20 mouse cellular contexts compared by ENCODE assay signal in genomic region chr2:146407078-146407477, GRCm38 (mm10).
DNase-seq lines count a peak whose midpoint lies in the region; ATAC-seq and TF ChIP-seq lines count a peak whose summit lies in the region.
"Had no signal": no experiment of that assay in that cellular context is flagged by ENCODE, and none has a peak within 500 bp of the region (broad histone marks: within the 10 kb centered on the region; RNA-seq: fewer than 3 reads in every experiment).

No protein-coding gene starts in this region.

- DNase-seq in A20 (ENCODE audit: low read depth, low spot score) (peak; percentile 23), CH12.LX (ENCODE audit: extremely low read depth) (peak; percentile 31)
- no peak for DNase-seq in thymus, postnatal 4 days
- DNase-seq: adrenal gland, adult 2 months; adrenal gland, adult 8-10 months; adrenal gland, postnatal 10 days; adrenal gland, postnatal 14 days; adrenal gland, postnatal 25 days; adrenal gland, postnatal 36 days; B cell, adult 2 months; cerebellum, adult 11 months; cerebellum, adult 11-12 months; cerebellum, adult 18-20 months; cerebellum, adult 2 months; cerebellum, adult 8-10 months had no signal

- peaks cover 0 to 38% of the 10 kb centered on the region in 2 experiments; a peak in 2 of 4 replicates for H3K4me1 ChIP-seq in CH12.LX (ENCODE audit: control insufficient read depth in 1 of 2, insufficient read depth in 2 of 2)
- no peaks in the 10 kb centered on the region for H3K4me1 ChIP-seq in liver, embryonic 12.5 days

- in situ Hi-C loops in CH12.LX (cut with MboI; ENCODE audit: low pct_ligation_motif_present, low pct_unique_long_range_greater_than_20kb, low sequenced_read_pairs) = no loop called here

- WGBS in liver, embryonic 12.5 days (ENCODE audit: insufficient replicate concordance) = 77% methylated on average over 4 of the region's 4 CpGs

- peak; percentile 47 for TF ChIP-seq EP300 in CH12.LX (IDR thresholded peaks at IDR 0.05; ENCODE audit: low read length)

- H3K27me3 ChIP-seq in CH12.LX (replicated peaks) = no peaks in the 10 kb centered on the region
- H3K27me3 ChIP-seq in liver, embryonic 12.5 days (replicated peaks) = no peaks in the 10 kb centered on the region
- H3K27me3 ChIP-seq: Patski had no signal

- no peak for TF ChIP-seq CTCF in CH12.LX (conservative IDR thresholded peaks at IDR 0.05 in 1 of 2, IDR thresholded peaks at IDR 0.05 in 1 of 2; ENCODE audit: low read depth in 2 of 2, low read length in 2 of 2)

- peak overlapping the region in 1 of 3 experiments; percentile 44 for H3K4me3 ChIP-seq in CH12.LX (replicated peaks in 1 of 3; ENCODE audit: low read depth in 2 of 3, low read length in 2 of 3, poor library complexity in 1 of 3)
- no peak overlapping the region for H3K4me3 ChIP-seq in liver, embryonic 12.5 days

- ATAC-seq in liver, embryonic 12.5 days = no peak
- ATAC-seq: activated CD4-positive, CD25-positive, alpha-beta regulatory T cell, adult 4 months; CD4-positive, CD25-positive, alpha-beta regulatory T cell, adult 4 months; Patski had no signal

- peaks cover 0 to 28% of the 10 kb centered on the region in 2 experiments for H3K36me3 ChIP-seq in CH12.LX (replicated peaks in 1 of 2; ENCODE audit: control insufficient read depth in 1 of 2, insufficient read depth in 1 of 2, low read length in 1 of 2)
- peaks cover 22% of the 10 kb centered on the region for H3K36me3 ChIP-seq in liver, embryonic 12.5 days

- dilution Hi-C loops in CH12.LX (cut with MboI; ENCODE audit: extremely low pct_ligation_motif_present, extremely low pct_unique_long_range_greater_than_20kb, low sequenced_read_pairs) = no loop called here

- H3K27ac ChIP-seq in CH12.LX (ENCODE audit: insufficient read depth, low read depth) = no peak overlapping the region
- no peak overlapping the region for H3K27ac ChIP-seq in liver, embryonic 12.5 days

- H3K9ac ChIP-seq in CH12.LX (ENCODE audit: insufficient read depth, low read depth) = no peak overlapping the region
- H3K9ac ChIP-seq in liver, embryonic 12.5 days = no peak overlapping the region

- TF ChIP-seq RAD21 in CH12.LX (IDR thresholded peaks at IDR 0.05; ENCODE audit: low read depth, low read length) = no peak

- H3K9me3 ChIP-seq in CH12.LX (replicated peaks; ENCODE audit: low read length) = no peaks in the 10 kb centered on the region
- H3K9me3 ChIP-seq in liver, embryonic 12.5 days (replicated peaks) = no peaks in the 10 kb centered on the region
- H3K9me3 ChIP-seq: G1E had no signal

- H3K4me2 ChIP-seq in CH12.LX (ENCODE audit: insufficient read depth, low read depth, poor library complexity, severe bottlenecking) = peak overlapping the region; percentile 26; the same call in 1 of the 2 replicates
- H3K4me2 ChIP-seq in liver, embryonic 12.5 days = no peak overlapping the region

- TF ChIP-seq POLR2A in CH12.LX (IDR thresholded peaks at IDR 0.05; ENCODE audit: low read depth, low read length) = no peak

- H3K79me2 ChIP-seq in CH12.LX (replicated peaks; ENCODE audit: control insufficient read depth, extremely low read depth, insufficient read depth, poor library complexity, severe bottlenecking) = no peaks in the 10 kb centered on the region

TF ChIP-seq in CH12.LX, 34 proteins besides CTCF, POLR2A, EP300 and RAD21:
- TF ChIP-seq KAT2A (IDR thresholded peaks at IDR 0.05; ENCODE audit: insufficient replicate concordance, low read length) = no peak
- no peak for TF ChIP-seq POLR2AphosphoS2 (IDR thresholded peaks at IDR 0.05; ENCODE audit: low read depth, low read length)
- TF ChIP-seq E2F4 (IDR thresholded peaks at IDR 0.05; ENCODE audit: insufficient replicate concordance, low read depth, low read length) = no peak
- TF ChIP-seq MYC (IDR thresholded peaks at IDR 0.05; ENCODE audit: low read depth, low read length) = no peak
- peak; percentile 69 for TF ChIP-seq ELF1 (IDR thresholded peaks at IDR 0.05; ENCODE audit: low read depth, low read length)
- no peak for TF ChIP-seq MEF2A (IDR thresholded peaks at IDR 0.05; ENCODE audit: borderline replicate concordance, low read depth, low read length)
- TF ChIP-seq MXI1 (IDR thresholded peaks at IDR 0.05; ENCODE audit: low read depth, low read length) = no peak
- no peak for TF ChIP-seq NRF1 (IDR thresholded peaks at IDR 0.05; ENCODE audit: low read depth, low read length)
- TF ChIP-seq ETS1 (conservative IDR thresholded peaks at IDR 0.05; ENCODE audit: low read depth, low read length) = peak; percentile 14; the same call in 1 of the 2 replicates
- TF ChIP-seq CHD2 (IDR thresholded peaks at IDR 0.05; ENCODE audit: low read length) = no peak
- TF ChIP-seq BHLHE40 (IDR thresholded peaks at IDR 0.05; ENCODE audit: low read depth, low read length) = no peak
- TF ChIP-seq IRF4 (IDR thresholded peaks at IDR 0.05; ENCODE audit: low read depth, low read length) = peak; percentile 72
- no peak for TF ChIP-seq GABPA (IDR thresholded peaks at IDR 0.05; ENCODE audit: insufficient replicate concordance, low read depth, low read length)
- no peak for TF ChIP-seq MAFK (IDR thresholded peaks at IDR 0.05; ENCODE audit: insufficient replicate concordance, low read length)
- no peak for TF ChIP-seq USF1 (IDR thresholded peaks at IDR 0.05; ENCODE audit: low read depth, low read length)
- TF ChIP-seq CHD1 (IDR thresholded peaks at IDR 0.05; ENCODE audit: low read depth, low read length) = no peak
- TF ChIP-seq ZNF384 (IDR thresholded peaks at IDR 0.05; ENCODE audit: low read depth, low read length) = no peak
